Mouse (Mus musculus) stomach, postnatal 0 days (tissue): ENCODE measurements around the gene Pigb.

Experiments
- CTCF ChIP-seq: IDR thresholded peaks from 2 replicates; pipeline ENCODE4 v1.5.1; 2016; ENCODE audit warnings: antibody characterized with exemption, low read depth, mild to moderate bottlenecking, moderate library complexity
- EP300 ChIP-seq: optimal IDR thresholded peaks from 2 replicates; pipeline ENCODE3; 2016; ENCODE audit warnings: antibody characterized with exemption

- TF ChIP-seq CTCF, result no peak
- no peak for TF ChIP-seq EP300
Measured at GRCm38 (mm10) chr9:73008384-73008783, 31.8 kb downstream of the Pigb start.
